Mouse (Mus musculus) testis, adult 2 months (tissue): Measurements from ENCODE around the gene Denr.

ENCODE experiments used
- CTCF ChIP-seq: fragments of 200-500 bp; IDR thresholded peaks from 2 replicates; pipeline ENCODE4 v1.5.1; 2012; ENCODE audit warnings: low read depth, mild to moderate bottlenecking, inconsistent platforms, low read length, moderate library complexity; ENCODE audit not compliant: control insufficient read depth, insufficient read depth, insufficient replicate concordance
- POLR2A ChIP-seq: fragments of 200-500 bp; IDR thresholded peaks from 2 replicates; pipeline ENCODE4 v1.6.1; 2012; ENCODE audit warnings: low read depth, mild to moderate bottlenecking, inconsistent platforms, low read length, moderate library complexity; ENCODE audit not compliant: control insufficient read depth

- no peak for TF ChIP-seq CTCF
- TF ChIP-seq POLR2A, result no peak
Measured at GRCm38 (mm10) chr5:123862374-123863350, 44.3 kb upstream of the Denr start.
